ENCODE assay signal across 21 mouse cellular contexts in genomic region chr17:29500243-29500740, GRCm38 (mm10). TPM values are rescaled to one million over a fixed set of nuclear protein-coding genes. Genes with fewer than 3 reads are reported as not detected.
DNase-seq lines count a peak whose midpoint lies in the region; ATAC-seq and TF ChIP-seq lines count a peak whose summit lies in the region.
"Had no signal": no experiment of that assay in that cellular context is flagged by ENCODE, and none has a peak within 500 bp of the region (broad histone marks: within the 10 kb centered on the region; RNA-seq: fewer than 3 reads in every experiment).

No protein-coding gene starts in this region.

- peaks cover 13% of the 10 kb centered on the region; the same call in 1 of the 2 replicates for H3K4me1 ChIP-seq in heart, embryonic 12.5 days (replicated peaks)
- peaks cover 65% of the 10 kb centered on the region for H3K4me1 ChIP-seq in G1E (ENCODE audit: insufficient read depth, low read depth, low read length)
- H3K4me1 ChIP-seq in bone marrow, adult 2 months (ENCODE audit: control insufficient read depth, insufficient read depth, low read length) = peaks cover 11% of the 10 kb centered on the region
- peaks cover 66 to 75% of the 10 kb centered on the region in 2 experiments for H3K4me1 ChIP-seq in liver, embryonic 14.5 days (replicated peaks; ENCODE audit: control insufficient read depth in 2 of 2, insufficient read depth in 2 of 2, low read length in 1 of 2)

- no peak for TF ChIP-seq CTCF in G1E (IDR thresholded peaks at IDR 0.05; ENCODE audit: low read depth, low read length)
- no peak for TF ChIP-seq CTCF in bone marrow, adult 2 months (IDR thresholded peaks at IDR 0.05; ENCODE audit: control insufficient read depth, insufficient read depth, low read length)
- TF ChIP-seq CTCF in liver, embryonic 14.5 days (IDR thresholded peaks at IDR 0.05; ENCODE audit: low read depth) = no peak

- no peak for ATAC-seq in heart, embryonic 12.5 days (ENCODE audit: insufficient number of reproducible peaks, low FRiP score)
- ATAC-seq in G1E (ENCODE audit: extremely low read depth, insufficient number of reproducible peaks, low FRiP score, poor library complexity, severe bottlenecking) = no peak
- ATAC-seq in liver, embryonic 14.5 days (ENCODE audit: insufficient read depth) = peak; percentile 45
- ATAC-seq: hindbrain, embryonic 16.5 days had no signal

- TF ChIP-seq EP300 in liver, embryonic 14.5 days (IDR thresholded peaks at IDR 0.05; ENCODE audit: low read depth) = no peak

- TF ChIP-seq POLR2A in bone marrow, adult 2 months (IDR thresholded peaks at IDR 0.05; ENCODE audit: borderline replicate concordance, control insufficient read depth, low read depth, low read length) = no peak

- 69% methylated on average over 7 of the region's 7 CpGs for WGBS in heart, embryonic 12.5 days
- WGBS in bone marrow, adult 2 months = 28% methylated on average over 7 of the region's 7 CpGs
- WGBS in liver, embryonic 14.5 days (ENCODE audit: insufficient replicate concordance) = 16% methylated on average over 7 of the region's 7 CpGs

- no peak overlapping the region for H3K9ac ChIP-seq in heart, embryonic 12.5 days
- peak overlapping the region; percentile 62 for H3K9ac ChIP-seq in liver, embryonic 14.5 days (replicated peaks)
- H3K9ac ChIP-seq: neural tube, embryonic 13.5 days had no signal

- intact Hi-C loops in gastrocnemius, postnatal 14 days (cut with DNase I; ENCODE audit: low total_unique reads) = no loop called here

- H3K36me3 ChIP-seq in heart, embryonic 12.5 days = 0 out of 2 replicates have a peak, but pooled peaks cover 4% of the 10 kb centered on the region
- peaks cover 12% of the 10 kb centered on the region for H3K36me3 ChIP-seq in G1E (replicated peaks)
- peaks cover 12% of the 10 kb centered on the region for H3K36me3 ChIP-seq in liver, embryonic 14.5 days (replicated peaks; ENCODE audit: control insufficient read depth, insufficient read depth, low read depth)
- H3K36me3 ChIP-seq: neural tube, embryonic 13.5 days had no signal

- DNase-seq in heart, adult 11 months = no peak
- no peak for DNase-seq in G1E (ENCODE audit: low spot score)
- no peak for DNase-seq in liver, embryonic 14.5 days (ENCODE audit: low read depth in 3 of 3, low spot score in 3 of 3)
- DNase-seq in gastrocnemius, postnatal 14 days = no peak
- no peak for DNase-seq in embryo, embryonic 10.5 days (ENCODE audit: low spot score)
- DNase-seq: cerebellum, adult 2 months; heart, postnatal 10 days; kidney, adult 18-20 months; kidney, postnatal 14 days had no signal

- H3K4me3 ChIP-seq in heart, embryonic 12.5 days = no peak overlapping the region
- H3K4me3 ChIP-seq in G1E (ENCODE audit: low read depth, low read length) = peak overlapping the region; percentile 39; the same call in 1 of the 2 replicates
- no peak overlapping the region for H3K4me3 ChIP-seq in bone marrow, adult 2 months (replicated peaks; ENCODE audit: control insufficient read depth, low read depth, low read length)
- H3K4me3 ChIP-seq in liver, embryonic 14.5 days (ENCODE audit: insufficient read depth in 1 of 2, low read depth in 2 of 2, low read length in 2 of 2) = peak overlapping the region; percentile 15 to 24
- H3K4me3 ChIP-seq: neural tube, embryonic 13.5 days had no signal

- no peaks in the 10 kb centered on the region for H3K27me3 ChIP-seq in heart, embryonic 12.5 days (replicated peaks)
- no peaks in the 10 kb centered on the region for H3K27me3 ChIP-seq in G1E (ENCODE audit: insufficient read depth, low read length)
- no peaks in the 10 kb centered on the region for H3K27me3 ChIP-seq in liver, embryonic 14.5 days (ENCODE audit: control insufficient read depth, insufficient read depth, low read length)
- H3K27me3 ChIP-seq: neural tube, embryonic 13.5 days had no signal

- no peaks in the 10 kb centered on the region for H3K9me3 ChIP-seq in heart, embryonic 12.5 days (replicated peaks)
- H3K9me3 ChIP-seq in G1E (replicated peaks) = peaks cover 4% of the 10 kb centered on the region
- H3K9me3 ChIP-seq in liver, embryonic 14.5 days (ENCODE audit: control insufficient read depth, low read length) = no peaks in the 10 kb centered on the region; the same call in 1 of the 2 replicates
- H3K9me3 ChIP-seq: neural tube, embryonic 13.5 days had no signal

- H3K4me2 ChIP-seq in heart, embryonic 12.5 days = no peak overlapping the region
- peak overlapping the region; percentile 72 for H3K4me2 ChIP-seq in liver, embryonic 14.5 days (ENCODE audit: low read depth)
- H3K4me2 ChIP-seq: neural tube, embryonic 13.5 days had no signal

- H3K27ac ChIP-seq in heart, embryonic 12.5 days (ENCODE audit: poor library complexity, severe bottlenecking) = 0 out of 2 replicates have a peak overlapping the region, but pooled peaks have one; percentile 26
- H3K27ac ChIP-seq in bone marrow, adult 2 months (ENCODE audit: control insufficient read depth, insufficient read depth, low read depth, low read length, poor library complexity) = peak overlapping the region; percentile 38; the same call in 1 of the 2 replicates
- peak overlapping the region; percentile 95 for H3K27ac ChIP-seq in liver, embryonic 14.5 days
- H3K27ac ChIP-seq: neural tube, embryonic 13.5 days had no signal

RNA-seq across cellular contexts. Expression of gene Pim1, which starts 9.7 kb away (rescaled TPM):
- 25.1 and 27.0 TPM in 2 replicates for polyA plus RNA-seq in heart, embryonic 12.5 days (2016; fragmentation: Nextera tagmentation; extraction: Ambion mirVana)
- total RNA-seq in G1E (2014; fragmentation: Nextera tagmentation) (151 and 167 TPM in 2 replicates), G1E (2017) (174 and 180 TPM in 2 replicates)
- polyA plus RNA-seq in G1E (2012) = 123 and 154 TPM in 2 replicates
- 172 and 208 TPM in 2 replicates for polyA plus RNA-seq in bone marrow, adult 2 months (2011; ENCODE audit: insufficient read depth, insufficient read length, low replicate concordance, missing spikeins)
- 61.4 and 64.5 TPM in 2 replicates for polyA plus RNA-seq in liver, embryonic 14.5 days (2012; rRNA removed)
- 60.4 and 69.9 TPM in 2 replicates for polyA plus RNA-seq in liver, embryonic 14.5 days (2014; fragmentation: Nextera tagmentation; extraction: Ambion mirVana)
- total RNA-seq in gastrocnemius, postnatal 14 days (2021) = 10 to 100 TPM; 17.6 to 18.2 TPM

RNA-seq across cellular contexts. Expression of gene Gm17657, which starts 49.1 kb away (rescaled TPM):
- not detected in 2 replicates for polyA plus RNA-seq in heart, embryonic 12.5 days (2016; fragmentation: Nextera tagmentation; extraction: Ambion mirVana)
- not detected in 2 replicates for total RNA-seq in G1E (2014; fragmentation: Nextera tagmentation)
- total RNA-seq in G1E (2017) = 0.11 TPM in 1 of 2 replicates, not detected in the other
- not detected in 2 replicates for polyA plus RNA-seq in G1E (2012)
- 0.65 TPM in 1 of 2 replicates, not detected in the other for polyA plus RNA-seq in bone marrow, adult 2 months (2011; ENCODE audit: insufficient read depth, insufficient read length, low replicate concordance, missing spikeins)
- not detected in 2 replicates for polyA plus RNA-seq in liver, embryonic 14.5 days (2012; rRNA removed)
- not detected in 2 replicates for polyA plus RNA-seq in liver, embryonic 14.5 days (2014; fragmentation: Nextera tagmentation; extraction: Ambion mirVana)
- total RNA-seq in gastrocnemius, postnatal 14 days (2021) = not detected
- total RNA-seq: adrenal gland, adult 18-20 months; common myeloid progenitor, adult 5-6 weeks; gastrocnemius, postnatal 4 days; heart, postnatal 10 days; layer of hippocampus, postnatal 10 days; left cerebral cortex, postnatal 14 days; liver, adult 2 months had no signal
- polyA plus RNA-seq: brain, embryonic 14.5 days; cerebellum, adult 2 months; hindbrain, embryonic 16.5 days; liver, adult 2 months; neural tube, embryonic 13.5 days; thymus, postnatal 0 days had no signal

RNA-seq across cellular contexts. Expression of gene Tbc1d22b, which starts 49.3 kb away (rescaled TPM):
- 13.8 and 14.9 TPM in 2 replicates for polyA plus RNA-seq in heart, embryonic 12.5 days (2016; fragmentation: Nextera tagmentation; extraction: Ambion mirVana)
- total RNA-seq in G1E (2014; fragmentation: Nextera tagmentation) (26.7 and 30.2 TPM in 2 replicates), G1E (2017) (5.3 and 6.0 TPM in 2 replicates)
- polyA plus RNA-seq in G1E (2012) = 24.9 and 26.2 TPM in 2 replicates
- 4.1 and 9.9 TPM in 2 replicates for polyA plus RNA-seq in bone marrow, adult 2 months (2011; ENCODE audit: insufficient read depth, insufficient read length, low replicate concordance, missing spikeins)
- polyA plus RNA-seq in liver, embryonic 14.5 days (2012; rRNA removed) = 3.3 and 3.6 TPM in 2 replicates
- polyA plus RNA-seq in liver, embryonic 14.5 days (2014; fragmentation: Nextera tagmentation; extraction: Ambion mirVana) = 2.3 and 2.9 TPM in 2 replicates
- 1 to 10 TPM; 8.0 to 8.2 TPM for total RNA-seq in gastrocnemius, postnatal 14 days (2021)

RNA-seq across cellular contexts. Expression of gene Tmem217, which starts 51.9 kb away (rescaled TPM):
- 0.80 and 1.0 TPM in 2 replicates for polyA plus RNA-seq in heart, embryonic 12.5 days (2016; fragmentation: Nextera tagmentation; extraction: Ambion mirVana)
- 2.9 TPM in 1 of 2 replicates, not detected in the other for total RNA-seq in G1E (2014; fragmentation: Nextera tagmentation)
- total RNA-seq in G1E (2017) = 0.33 and 0.41 TPM in 2 replicates
- 0.11 TPM in 1 of 2 replicates, not detected in the other for polyA plus RNA-seq in G1E (2012)
- not detected in 2 replicates for polyA plus RNA-seq in bone marrow, adult 2 months (2011; ENCODE audit: insufficient read depth, insufficient read length, low replicate concordance, missing spikeins)
- 0.09 TPM in 1 of 2 replicates, not detected in the other for polyA plus RNA-seq in liver, embryonic 14.5 days (2012; rRNA removed)
- not detected in 2 replicates for polyA plus RNA-seq in liver, embryonic 14.5 days (2014; fragmentation: Nextera tagmentation; extraction: Ambion mirVana)
- total RNA-seq in gastrocnemius, postnatal 14 days (2021) = not detected
- total RNA-seq: adrenal gland, adult 18-20 months; gastrocnemius, postnatal 4 days; heart, postnatal 10 days; layer of hippocampus, postnatal 10 days; liver, adult 2 months had no signal
- polyA plus RNA-seq: liver, adult 2 months had no signal

Comparison
In these comparisons a context has a peak if more than half of its experiments do, and no peak if none do; other contexts are left out.
1. H3K27ac ChIP-seq: peak in every context shown above with its lines; median percentile 95 in liver, embryonic 14.5 days; 38 in bone marrow, adult 2 months; 26 in heart, embryonic 12.5 days.
2. H3K4me3 ChIP-seq: peak in G1E (single experiment) and liver, embryonic 14.5 days (2 of 2); none in heart, embryonic 12.5 days (single experiment) and bone marrow, adult 2 months (single experiment).